Mouse (Mus musculus): Measurements from ENCODE around the gene Slc9b1. TPM values are rescaled to one million over a fixed set of nuclear protein-coding genes. Genes with fewer than 3 reads are reported as not detected.

The Slc9b1 gene
- polyA plus RNA-seq, 1 experiment from 2014 or later = 0.11 TPM

GRCm38 (mm10) chr3:135397112-135397511, 49.3 kb downstream of the Slc9b1 start:
- Histone ChIP-seq H3K9me3 (replicated peaks) (no peaks in the 10 kb centered on the region), H3K36me3 (no peaks in the 10 kb centered on the region), H3K27ac (no peak overlapping the region), H3K4me3 (no peak overlapping the region), H3K27me3 (ENCODE audit: low read depth, poor library complexity, severe bottlenecking) (no peaks in the 10 kb centered on the region), H3K4me1 (peaks cover 15% of the 10 kb centered on the region)
- no peak for DNase-seq (ENCODE audit: low spot score)

DNA sequence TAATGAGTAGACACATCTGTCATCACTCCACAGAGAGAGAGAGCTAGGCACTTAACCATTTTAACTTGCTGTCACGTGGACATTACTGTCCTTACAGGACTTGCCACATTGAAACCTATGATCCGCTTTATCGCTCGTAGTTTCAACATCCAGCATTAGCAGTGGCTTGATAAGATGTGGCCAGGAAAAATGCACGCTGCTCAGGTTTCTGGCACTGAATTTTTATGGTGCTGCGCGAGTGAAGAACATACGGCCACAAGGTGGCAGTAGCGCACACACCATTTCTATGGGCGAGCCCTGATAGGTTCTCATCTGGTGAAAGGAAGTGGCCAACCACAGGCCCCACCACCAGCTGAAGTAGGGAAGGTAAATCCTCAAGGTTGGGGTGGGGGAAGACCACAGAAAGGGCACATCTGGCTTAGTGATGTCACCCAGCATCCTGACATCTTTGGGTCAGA, 54.4 kb downstream of the Slc9b1 start:
- Histone ChIP-seq H3K27me3 (ENCODE audit: low read depth, poor library complexity, severe bottlenecking) (no peaks in the 10 kb centered on the region), H3K9me3 (replicated peaks) (no peaks in the 10 kb centered on the region), H3K4me3 (no peak overlapping the region), H3K27ac (no peak overlapping the region), H3K36me3 (peaks cover 23% of the 10 kb centered on the region), H3K4me1 (peaks cover 4% of the 10 kb centered on the region)
- WGBS = 17% methylated on average over 10 of the region's 10 CpGs
- DNase-seq (ENCODE audit: low spot score) = peak; percentile 85

- DNase-seq (ENCODE audit: low spot score) = no peak
- Histone ChIP-seq H3K36me3 (peaks cover 29% of the 10 kb centered on the region), H3K9me3 (replicated peaks) (no peaks in the 10 kb centered on the region), H3K27me3 (ENCODE audit: low read depth, poor library complexity, severe bottlenecking) (no peaks in the 10 kb centered on the region), H3K4me1 (no peaks in the 10 kb centered on the region), H3K4me3 (no peak overlapping the region), H3K27ac (no peak overlapping the region)
- 91% methylated on average over 9 of the region's 9 CpGs for WGBS
Observed at GRCm38 (mm10) chr3:135403211-135403610, 55.4 kb downstream of the Slc9b1 start.

DNA sequence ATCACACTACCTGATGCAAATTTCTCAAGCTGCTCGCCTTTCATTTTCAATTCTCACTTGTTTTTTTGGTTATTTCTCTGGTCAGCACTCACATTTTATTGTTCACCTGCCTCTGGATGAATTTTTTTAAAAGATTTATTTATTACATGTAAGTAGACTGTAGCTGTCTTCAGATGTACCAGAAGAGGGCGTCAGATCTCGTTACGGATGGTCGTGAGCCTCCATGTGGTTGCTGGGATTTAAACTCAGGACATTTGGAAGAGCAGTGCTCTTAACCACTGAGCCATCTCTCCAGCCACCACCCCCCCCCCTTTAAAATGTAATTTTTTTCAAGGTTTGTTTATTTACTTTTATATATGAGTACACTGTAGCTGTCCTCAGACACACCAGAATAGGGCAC, 56.0 kb downstream of the Slc9b1 start:
- Histone ChIP-seq H3K9me3 (replicated peaks) (no peaks in the 10 kb centered on the region), H3K27me3 (ENCODE audit: low read depth, poor library complexity, severe bottlenecking) (no peaks in the 10 kb centered on the region), H3K4me1 (no peaks in the 10 kb centered on the region), H3K36me3 (peaks cover 34% of the 10 kb centered on the region), H3K27ac (no peak overlapping the region), H3K4me3 (no peak overlapping the region)
- WGBS = 90% methylated on average over 5 of the region's 5 CpGs
- DNase-seq (ENCODE audit: low spot score) = no peak

GRCm38 (mm10) chr3:135404599-135404998, 56.8 kb downstream of the Slc9b1 start:
- DNase-seq (ENCODE audit: low spot score) = no peak
- H3K27me3 ChIP-seq (ENCODE audit: low read depth, poor library complexity, severe bottlenecking) = no peaks in the 10 kb centered on the region
- peaks cover 41% of the 10 kb centered on the region for H3K36me3 ChIP-seq
- 81% methylated on average over 4 of the region's 4 CpGs for WGBS
- H3K4me3 ChIP-seq = no peak overlapping the region
- no peak overlapping the region for H3K27ac ChIP-seq
- H3K4me1 ChIP-seq = no peaks in the 10 kb centered on the region
- no peaks in the 10 kb centered on the region for H3K9me3 ChIP-seq (replicated peaks)

- 91% methylated on average over 8 of the region's 9 CpGs for WGBS
- H3K27ac ChIP-seq = no peak overlapping the region
- H3K36me3 ChIP-seq = peaks cover 57% of the 10 kb centered on the region
- H3K4me1 ChIP-seq = 0 out of 2 replicates have a peak, but pooled peaks cover 2% of the 10 kb centered on the region
- H3K4me3 ChIP-seq = no peak overlapping the region
- DNase-seq (ENCODE audit: low spot score) = no peak
- H3K27me3 ChIP-seq (ENCODE audit: low read depth, poor library complexity, severe bottlenecking) = no peaks in the 10 kb centered on the region
- no peaks in the 10 kb centered on the region for H3K9me3 ChIP-seq (replicated peaks)
Observed at GRCm38 (mm10) chr3:135407351-135407750, 59.5 kb downstream of the Slc9b1 start.

DNA sequence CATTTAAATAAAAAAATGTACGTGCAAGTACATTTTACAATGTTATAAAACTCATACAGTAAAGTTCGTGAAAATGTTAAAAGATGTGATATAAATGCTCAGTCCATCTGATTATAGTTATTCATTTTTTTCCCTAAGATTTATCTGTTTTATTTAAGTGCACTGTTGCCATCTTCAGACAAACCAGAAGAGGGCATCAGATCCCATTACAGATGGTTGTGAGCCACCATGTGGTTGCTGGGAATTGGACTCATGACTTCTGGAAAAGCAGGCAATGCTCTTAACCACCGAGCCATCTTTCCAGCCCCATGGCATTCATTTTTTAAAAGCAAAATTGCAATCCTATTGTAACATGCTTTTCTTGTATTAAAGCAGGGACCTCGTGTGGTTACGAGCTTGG, 61.4 kb downstream of the Slc9b1 start:
- WGBS = 97% methylated on average over 5 of the region's 5 CpGs
- Histone ChIP-seq H3K4me3 (no peak overlapping the region), H3K9me3 (replicated peaks) (no peaks in the 10 kb centered on the region), H3K27ac (no peak overlapping the region), H3K27me3 (ENCODE audit: low read depth, poor library complexity, severe bottlenecking) (no peaks in the 10 kb centered on the region), H3K4me1 (0 out of 2 replicates have a peak, but pooled peaks cover 6% of the 10 kb centered on the region), H3K36me3 (peaks cover 57% of the 10 kb centered on the region)
- no peak for DNase-seq (ENCODE audit: low spot score)

DNA sequence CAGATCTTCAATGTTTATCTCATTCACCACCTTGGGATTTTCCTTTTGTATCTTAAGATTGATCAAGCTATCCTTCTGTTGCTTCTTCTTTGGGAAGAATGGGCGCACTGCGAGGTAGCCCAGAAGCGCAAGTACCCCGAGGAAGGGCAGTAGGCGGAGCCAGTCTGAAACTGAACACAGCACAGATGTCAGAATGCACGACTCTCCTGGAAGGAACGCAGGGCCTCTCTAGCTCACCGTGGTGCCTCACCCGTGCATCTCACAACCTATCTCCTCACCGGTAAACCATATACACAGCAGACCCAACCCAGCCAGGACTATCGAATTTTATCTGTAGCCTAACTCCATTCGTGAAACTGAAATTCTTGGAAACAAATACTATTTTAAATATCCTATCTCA, 63.2 kb downstream of the Slc9b1 start:
- WGBS = 94% methylated on average over 12 of the region's 12 CpGs
- Histone ChIP-seq H3K9me3 (replicated peaks) (no peaks in the 10 kb centered on the region), H3K4me1 (0 out of 2 replicates have a peak, but pooled peaks cover 6% of the 10 kb centered on the region), H3K27ac (no peak overlapping the region), H3K4me3 (no peak overlapping the region), H3K36me3 (peaks cover 46% of the 10 kb centered on the region), H3K27me3 (ENCODE audit: low read depth, poor library complexity, severe bottlenecking) (no peaks in the 10 kb centered on the region)
- no peak for DNase-seq (ENCODE audit: low spot score)

DNA sequence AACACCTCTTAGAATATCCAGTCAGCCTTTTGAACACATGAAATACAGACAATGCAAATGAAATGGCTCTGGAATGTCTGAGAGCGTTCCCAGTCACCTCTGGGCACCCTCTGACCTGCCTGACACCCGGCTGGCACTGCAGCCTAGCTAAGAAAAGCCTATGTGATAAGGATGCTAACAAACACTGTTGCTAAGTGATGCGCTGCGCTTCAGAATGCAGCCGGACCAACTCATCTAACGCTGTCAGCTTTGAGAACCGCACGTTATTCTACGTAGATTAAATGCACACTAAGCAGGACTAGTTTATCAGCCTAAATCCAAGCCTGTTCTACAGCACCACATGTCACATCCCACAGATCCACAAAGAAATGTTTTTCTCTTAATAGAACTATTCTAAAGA, 64.0 kb downstream of the Slc9b1 start:
- 0 out of 2 replicates have a peak, but pooled peaks cover 6% of the 10 kb centered on the region for H3K4me1 ChIP-seq
- H3K36me3 ChIP-seq = peaks cover 45% of the 10 kb centered on the region
- 84% methylated on average over 9 of the region's 9 CpGs for WGBS
- H3K27me3 ChIP-seq (ENCODE audit: low read depth, poor library complexity, severe bottlenecking) = no peaks in the 10 kb centered on the region
- H3K4me3 ChIP-seq = no peak overlapping the region
- H3K9me3 ChIP-seq (replicated peaks) = no peaks in the 10 kb centered on the region
- no peak overlapping the region for H3K27ac ChIP-seq
- no peak for DNase-seq (ENCODE audit: low spot score)

- peaks cover 20% of the 10 kb centered on the region for H3K36me3 ChIP-seq
- H3K27ac ChIP-seq = no peak overlapping the region
- H3K9me3 ChIP-seq (replicated peaks) = no peaks in the 10 kb centered on the region
- peaks cover 14% of the 10 kb centered on the region for H3K4me1 ChIP-seq
- no peak overlapping the region for H3K4me3 ChIP-seq
- WGBS = 89% methylated on average over 3 of the region's 3 CpGs
- no peak for DNase-seq (ENCODE audit: low spot score)
- no peaks in the 10 kb centered on the region for H3K27me3 ChIP-seq (ENCODE audit: low read depth, poor library complexity, severe bottlenecking)
Observed at GRCm38 (mm10) chr3:135417245-135417644, 69.4 kb downstream of the Slc9b1 start.

GRCm38 (mm10) chr3:135417799-135418198, 70.0 kb downstream of the Slc9b1 start:
- DNase-seq (ENCODE audit: low spot score) = no peak
- 91% methylated on average over 3 of the region's 3 CpGs for WGBS
- H3K9me3 ChIP-seq (replicated peaks) = no peaks in the 10 kb centered on the region
- no peaks in the 10 kb centered on the region for H3K27me3 ChIP-seq (ENCODE audit: low read depth, poor library complexity, severe bottlenecking)
- H3K36me3 ChIP-seq = peaks cover 20% of the 10 kb centered on the region
- H3K27ac ChIP-seq = no peak overlapping the region
- no peak overlapping the region for H3K4me3 ChIP-seq
- H3K4me1 ChIP-seq = peaks cover 16% of the 10 kb centered on the region

- WGBS = 91% methylated on average over 9 of the region's 9 CpGs
Observed at GRCm38 (mm10) chr3:135420542-135421309, 72.9 kb downstream of the Slc9b1 start.

GRCm38 (mm10) chr3:135421310-135421594, 73.4 kb downstream of the Slc9b1 start:
- Histone ChIP-seq H3K4me1 (peaks cover 20% of the 10 kb centered on the region), H3K36me3 (peaks cover 17% of the 10 kb centered on the region), H3K4me3 (no peak overlapping the region), H3K27me3 (ENCODE audit: low read depth, poor library complexity, severe bottlenecking) (no peaks in the 10 kb centered on the region), H3K9me3 (replicated peaks) (no peaks in the 10 kb centered on the region), H3K27ac (no peak overlapping the region)
- DNase-seq (ENCODE audit: low spot score) = no peak

More at GRCm38 (mm10) chr3:135420542-135421309, 72.9 kb downstream of the Slc9b1 start:
- Histone ChIP-seq H3K4me1 (peaks cover 20% of the 10 kb centered on the region), H3K9me3 (replicated peaks) (no peaks in the 10 kb centered on the region), H3K4me3 (no peak overlapping the region), H3K27ac (no peak overlapping the region), H3K27me3 (ENCODE audit: low read depth, poor library complexity, severe bottlenecking) (no peaks in the 10 kb centered on the region), H3K36me3 (peaks cover 20% of the 10 kb centered on the region)
- DNase-seq (ENCODE audit: low spot score) = no peak
